Mouse (Mus musculus): ENCODE results near the gene Cacna2d2. TPM values are rescaled to one million over a fixed set of nuclear protein-coding genes. Genes with fewer than 3 reads are reported as not detected.

Gene Cacna2d2
- total and polyA plus RNA-seq, 3 experiments, result 0.67 TPM; not detected in 2

DNA sequence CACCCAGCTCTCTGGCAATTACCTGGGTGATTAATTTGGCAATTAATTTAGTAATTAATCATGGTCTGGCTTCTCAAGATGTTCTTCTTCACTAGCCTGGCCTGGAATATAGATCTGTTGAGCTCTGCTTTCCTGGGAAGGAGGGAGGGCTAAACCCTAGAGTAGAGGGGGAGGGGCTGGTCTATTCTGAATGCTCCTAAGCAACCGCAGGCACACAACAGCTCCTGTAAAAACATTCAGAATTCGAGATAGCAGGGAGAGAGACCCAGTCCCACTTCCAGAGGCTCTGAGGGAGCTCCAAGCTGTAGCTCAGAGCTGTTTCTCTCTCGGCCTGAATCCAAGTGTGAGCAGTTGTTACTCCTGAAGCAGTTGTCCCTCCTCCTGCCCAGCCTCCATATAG lies 38.4 kb upstream of the Cacna2d2 start:
- Histone ChIP-seq H3K79me2 (ENCODE audit: control insufficient read depth, insufficient read depth, low read length, poor library complexity) (no peaks in the 10 kb centered on the region), H3K4me3 (ENCODE audit: control insufficient read depth in 1 of 2, insufficient read depth in 1 of 2, low read depth in 2 of 2, low read length in 2 of 2) (no peak overlapping the region), H3K4me1 (ENCODE audit: control insufficient read depth in 1 of 2, insufficient read depth in 2 of 2, low read length in 2 of 2) (peaks cover 0 to 7% of the 10 kb centered on the region in 2 experiments; a peak in 1 of 4 replicates), H3K27me3 (ENCODE audit: control insufficient read depth in 1 of 2, insufficient read depth in 2 of 2, low read length in 2 of 2) (peaks cover 0 to 2% of the 10 kb centered on the region in 2 experiments; a peak in 2 of 4 replicates), H3K36me3 (ENCODE audit: control insufficient read depth in 1 of 2, insufficient read depth in 2 of 2, low read length in 2 of 2) (no peaks in the 10 kb centered on the region), H3K9ac (ENCODE audit: control insufficient read depth, low read depth, low read length, poor library complexity, severe bottlenecking) (no peak overlapping the region), H3K27ac (ENCODE audit: control insufficient read depth, low read depth, low read length) (no peak overlapping the region), H3K9me3 (replicated peaks; ENCODE audit: insufficient read depth, low read length) (no peaks in the 10 kb centered on the region)
- TF ChIP-seq MYB (IDR thresholded peaks at IDR 0.05; ENCODE audit: low read depth, low read length), result no peak
- no peak for TF ChIP-seq ZNF384 (IDR thresholded peaks at IDR 0.05; ENCODE audit: low read depth, low read length)
- TF ChIP-seq USF1 (IDR thresholded peaks at IDR 0.05; ENCODE audit: low read depth, low read length), result no peak
- TF ChIP-seq ZMIZ1 (IDR thresholded peaks at IDR 0.05; ENCODE audit: low read depth, low read length), result no peak
- TF ChIP-seq EP300 (IDR thresholded peaks at IDR 0.05; ENCODE audit: low read depth in 1 of 2, low read length in 2 of 2), result no peak
- no peak for TF ChIP-seq GABPA (IDR thresholded peaks at IDR 0.05; ENCODE audit: low read depth, low read length)
- no peak for TF ChIP-seq TCF12 (IDR thresholded peaks at IDR 0.05; ENCODE audit: low read depth, low read length)
- no peak for TF ChIP-seq ZKSCAN1 (IDR thresholded peaks at IDR 0.05; ENCODE audit: low read depth, low read length)
- no peak for TF ChIP-seq POLR2AphosphoS5 (IDR thresholded peaks at IDR 0.05; ENCODE audit: borderline replicate concordance, low read depth, low read length)
- no peak for TF ChIP-seq CHD1 (IDR thresholded peaks at IDR 0.05; ENCODE audit: low read depth, low read length)
- no peak for DNase-seq (ENCODE audit: low read depth, low spot score)

- H3K27me3 ChIP-seq (ENCODE audit: control insufficient read depth in 1 of 2, insufficient read depth in 2 of 2, low read length in 2 of 2), result no peaks in the 10 kb centered on the region; a peak in 2 of 4 replicates
- H3K9me3 ChIP-seq (replicated peaks; ENCODE audit: insufficient read depth, low read length), result no peaks in the 10 kb centered on the region
- TF ChIP-seq ZNF384 (IDR thresholded peaks at IDR 0.05; ENCODE audit: low read depth, low read length) (no peak), NRF1 (IDR thresholded peaks at IDR 0.05; ENCODE audit: insufficient read depth, low read depth, low read length, poor library complexity, severe bottlenecking) (no peak), MAZ (IDR thresholded peaks at IDR 0.05; ENCODE audit: low read depth, low read length) (no peak), JUND (IDR thresholded peaks at IDR 0.05; ENCODE audit: low read depth, low read length) (no peak), ZMIZ1 (IDR thresholded peaks at IDR 0.05; ENCODE audit: low read depth, low read length) (no peak), SMC3 (IDR thresholded peaks at IDR 0.05; ENCODE audit: low read depth, low read length) (peak; percentile 89), RAD21 (IDR thresholded peaks at IDR 0.05; ENCODE audit: low read depth, low read length) (peak; percentile 71), ELF1 (IDR thresholded peaks at IDR 0.05; ENCODE audit: low read depth, low read length) (no peak), ZC3H11A (IDR thresholded peaks at IDR 0.05; ENCODE audit: low read depth, low read length) (peak; percentile 56), CTCF (IDR thresholded peaks at IDR 0.05 in 2 of 3, conservative IDR thresholded peaks at IDR 0.05 in 1 of 3; ENCODE audit: control insufficient read depth in 1 of 3, insufficient read depth in 1 of 3, low read depth in 2 of 3, low read length in 3 of 3, poor library complexity in 1 of 3, severe bottlenecking in 1 of 3) (peak; percentile 68 to 84 (median 76)), GABPA (IDR thresholded peaks at IDR 0.05; ENCODE audit: low read depth, low read length) (no peak), UBTF (IDR thresholded peaks at IDR 0.05; ENCODE audit: borderline replicate concordance, insufficient read depth, low read depth, low read length) (no peak), MEF2A (IDR thresholded peaks at IDR 0.05; ENCODE audit: extremely low read depth, insufficient replicate concordance, low read depth, low read length, poor library complexity, severe bottlenecking) (no peak), CHD2 (IDR thresholded peaks at IDR 0.05; ENCODE audit: low read length) (no peak)
- H3K4me3 ChIP-seq (ENCODE audit: control insufficient read depth in 1 of 2, insufficient read depth in 1 of 2, low read depth in 2 of 2, low read length in 2 of 2), result peak overlapping the region in 1 of 2 experiments; percentile 15; a peak in 1 of 4 replicates
- peaks cover 0 to 14% of the 10 kb centered on the region in 2 experiments; a peak in 2 of 4 replicates for H3K36me3 ChIP-seq (ENCODE audit: control insufficient read depth in 1 of 2, insufficient read depth in 2 of 2, low read length in 2 of 2)
- no peak overlapping the region for H3K27ac ChIP-seq (ENCODE audit: control insufficient read depth, low read depth, low read length)
- H3K9ac ChIP-seq (ENCODE audit: control insufficient read depth, low read depth, low read length, poor library complexity, severe bottlenecking), result no peak overlapping the region
- no peaks in the 10 kb centered on the region for H3K79me2 ChIP-seq (ENCODE audit: control insufficient read depth, insufficient read depth, low read length, poor library complexity)
- DNase-seq (ENCODE audit: low read depth, low spot score), result peak; percentile 68
- peaks cover 0 to 26% of the 10 kb centered on the region in 2 experiments; a peak in 3 of 4 replicates for H3K4me1 ChIP-seq (ENCODE audit: control insufficient read depth in 1 of 2, insufficient read depth in 2 of 2, low read length in 2 of 2)
Observed at GRCm38 (mm10) chr9:107366644-107367043, 32.8 kb upstream of the Cacna2d2 start.
